Mouse (Mus musculus) splenic B cell, adult 2 months (primary cell): ENCODE results near the gene Lhfp.

Experiments used
- DNase-seq: peaks from one replicate; pipeline ENCODE4 v3.0.0-alpha.2; 2011; ENCODE audit warnings: low read depth, low spot score
- H3K27me3 ChIP-seq: 2 replicates; pipeline ENCODE4 v1.6.1; 2012; ENCODE audit warnings: mild to moderate bottlenecking, low read length, moderate library complexity, mixed read lengths; ENCODE audit not compliant: control insufficient read depth, poor library complexity, insufficient read depth, severe bottlenecking
- H3K36me3 ChIP-seq: 2 replicates; pipeline ENCODE4 v1.6.1; 2012; ENCODE audit warnings: mild to moderate bottlenecking, low read length, moderate library complexity, mixed read lengths; ENCODE audit not compliant: control insufficient read depth, poor library complexity, insufficient read depth, severe bottlenecking

Gene Lhfp

DNA sequence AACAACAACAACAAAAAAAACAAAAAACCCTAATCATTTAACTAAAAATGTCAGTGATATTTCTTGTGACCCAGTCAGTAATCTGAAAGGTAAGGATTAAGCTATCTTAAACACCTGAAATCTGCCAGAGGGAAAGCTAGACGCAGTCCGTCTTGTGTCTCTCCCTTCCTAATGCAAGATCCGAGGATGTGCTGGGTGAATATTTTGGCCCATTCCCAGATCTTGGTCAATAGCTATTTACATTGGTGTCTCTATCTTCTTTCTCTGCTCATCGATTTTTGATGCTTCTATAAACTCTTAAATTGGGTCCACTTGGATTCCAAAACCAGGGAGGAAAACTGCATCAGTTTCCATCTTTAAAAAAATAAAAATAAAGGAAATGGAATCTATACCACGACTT, 104.6 kb downstream of the Lhfp start:
- Histone ChIP-seq H3K36me3 (no peaks in the 10 kb centered on the region), H3K27me3 (no peaks in the 10 kb centered on the region)
- no peak for DNase-seq

- Histone ChIP-seq H3K36me3 (no peaks in the 10 kb centered on the region), H3K27me3 (no peaks in the 10 kb centered on the region)
- DNase-seq = no peak
These were observed 105.7 kb downstream of the Lhfp start for GRCm38 (mm10) chr3:53147001-53147400.

DNA sequence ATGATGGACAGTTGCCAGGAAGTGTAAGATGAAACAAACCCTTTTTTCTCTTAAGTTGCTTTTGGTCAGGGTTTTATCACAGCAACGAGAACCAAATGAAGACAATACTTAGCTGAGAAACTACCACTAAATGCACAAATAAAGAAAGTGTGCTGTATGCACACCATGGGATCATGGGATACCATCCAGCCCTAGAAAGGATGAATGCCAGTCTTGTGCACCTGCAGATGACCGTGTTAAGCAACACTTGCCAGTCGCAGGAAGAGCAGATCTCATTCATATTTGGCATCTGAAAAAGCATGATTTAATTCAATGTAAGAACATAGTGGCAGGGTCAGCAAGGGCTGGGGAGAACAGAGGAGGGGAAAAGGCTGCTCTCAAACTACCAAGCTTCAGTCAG, 107.4 kb downstream of the Lhfp start:
- Histone ChIP-seq H3K27me3 (no peaks in the 10 kb centered on the region), H3K36me3 (no peaks in the 10 kb centered on the region)
- no peak for DNase-seq

- H3K36me3 ChIP-seq = no peaks in the 10 kb centered on the region
- no peaks in the 10 kb centered on the region for H3K27me3 ChIP-seq
- no peak for DNase-seq
These were observed 108.4 kb downstream of the Lhfp start for GRCm38 (mm10) chr3:53149625-53150320.

- no peaks in the 10 kb centered on the region for H3K27me3 ChIP-seq
- no peak for DNase-seq
These were observed 109.8 kb downstream of the Lhfp start for GRCm38 (mm10) chr3:53151081-53151480.

GRCm38 (mm10) chr3:53151607-53152006, 110.3 kb downstream of the Lhfp start:
- no peaks in the 10 kb centered on the region for H3K27me3 ChIP-seq
- H3K36me3 ChIP-seq = no peaks in the 10 kb centered on the region
- DNase-seq = no peak

More at GRCm38 (mm10) chr3:53151081-53151480, 109.8 kb downstream of the Lhfp start:
- no peaks in the 10 kb centered on the region for H3K36me3 ChIP-seq

DNA sequence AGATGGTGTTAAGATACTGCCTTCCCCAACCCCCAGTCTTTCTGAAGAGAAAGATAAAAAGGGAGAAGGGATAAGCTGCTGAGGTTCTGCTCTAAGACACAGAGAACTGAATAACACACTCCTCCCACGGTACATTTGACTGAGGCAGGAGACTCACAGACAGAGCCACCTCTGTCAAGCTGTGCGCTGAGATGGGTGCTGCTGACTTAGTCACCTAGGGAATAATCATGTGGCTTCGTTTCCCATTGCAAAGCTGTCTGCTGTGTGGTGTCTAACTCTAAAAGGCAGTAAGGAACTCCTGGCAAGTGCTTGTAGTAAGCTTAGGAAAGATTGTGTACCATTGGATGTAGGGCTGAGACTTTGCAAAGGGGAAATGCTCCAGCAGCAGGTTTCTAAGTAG, 120.6 kb downstream of the Lhfp start:
- Histone ChIP-seq H3K36me3 (no peaks in the 10 kb centered on the region), H3K27me3 (no peaks in the 10 kb centered on the region)
- DNase-seq = no peak

DNA sequence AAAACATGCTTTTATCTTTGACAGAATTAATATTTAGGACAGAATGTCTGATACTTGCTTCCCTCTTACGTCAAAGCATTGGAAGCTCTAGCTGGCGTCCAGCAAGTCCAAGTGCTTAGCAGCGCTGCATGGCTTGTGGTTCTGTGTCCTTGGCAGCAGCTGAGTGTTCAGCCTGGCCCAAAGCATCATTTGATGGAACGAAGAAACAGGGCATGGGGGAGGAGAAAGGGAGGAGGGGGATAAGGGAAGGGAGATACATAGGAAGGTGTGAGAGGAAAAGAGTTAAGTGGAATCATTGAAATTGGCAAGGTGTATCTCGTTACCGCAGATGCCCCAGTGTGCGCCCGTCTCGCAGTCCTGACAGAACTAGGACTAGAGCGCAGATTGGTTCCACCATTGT, 124.0 kb downstream of the Lhfp start:
- DNase-seq = no peak

GRCm38 (mm10) chr3:53166001-53166400, 124.7 kb downstream of the Lhfp start:
- no peak for DNase-seq
- no peaks in the 10 kb centered on the region for H3K36me3 ChIP-seq
- H3K27me3 ChIP-seq = no peaks in the 10 kb centered on the region

More for the DNA sequence above, 124.0 kb downstream of the Lhfp start:
- no peaks in the 10 kb centered on the region for H3K36me3 ChIP-seq
- no peaks in the 10 kb centered on the region for H3K27me3 ChIP-seq

DNA sequence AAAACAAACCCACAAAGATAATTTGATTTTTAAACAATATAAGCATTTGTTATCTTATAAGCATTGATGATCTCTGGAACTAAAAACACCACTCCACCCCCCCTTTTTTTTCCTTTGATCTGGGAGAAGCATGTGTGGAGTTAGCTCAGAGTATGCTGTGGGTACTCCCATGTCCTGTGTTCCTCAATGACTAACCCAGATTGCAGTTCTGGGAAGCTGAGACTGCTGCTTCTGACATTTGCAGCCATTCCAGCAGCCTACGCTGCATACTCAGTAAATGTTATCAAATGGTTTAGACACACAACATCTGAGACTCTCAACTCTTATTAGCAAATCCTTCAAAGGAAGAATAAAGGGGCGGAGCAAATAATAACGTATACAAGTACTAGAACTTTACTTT, 128.2 kb downstream of the Lhfp start:
- H3K27me3 ChIP-seq = no peaks in the 10 kb centered on the region
- H3K36me3 ChIP-seq = no peaks in the 10 kb centered on the region
- no peak for DNase-seq

DNA sequence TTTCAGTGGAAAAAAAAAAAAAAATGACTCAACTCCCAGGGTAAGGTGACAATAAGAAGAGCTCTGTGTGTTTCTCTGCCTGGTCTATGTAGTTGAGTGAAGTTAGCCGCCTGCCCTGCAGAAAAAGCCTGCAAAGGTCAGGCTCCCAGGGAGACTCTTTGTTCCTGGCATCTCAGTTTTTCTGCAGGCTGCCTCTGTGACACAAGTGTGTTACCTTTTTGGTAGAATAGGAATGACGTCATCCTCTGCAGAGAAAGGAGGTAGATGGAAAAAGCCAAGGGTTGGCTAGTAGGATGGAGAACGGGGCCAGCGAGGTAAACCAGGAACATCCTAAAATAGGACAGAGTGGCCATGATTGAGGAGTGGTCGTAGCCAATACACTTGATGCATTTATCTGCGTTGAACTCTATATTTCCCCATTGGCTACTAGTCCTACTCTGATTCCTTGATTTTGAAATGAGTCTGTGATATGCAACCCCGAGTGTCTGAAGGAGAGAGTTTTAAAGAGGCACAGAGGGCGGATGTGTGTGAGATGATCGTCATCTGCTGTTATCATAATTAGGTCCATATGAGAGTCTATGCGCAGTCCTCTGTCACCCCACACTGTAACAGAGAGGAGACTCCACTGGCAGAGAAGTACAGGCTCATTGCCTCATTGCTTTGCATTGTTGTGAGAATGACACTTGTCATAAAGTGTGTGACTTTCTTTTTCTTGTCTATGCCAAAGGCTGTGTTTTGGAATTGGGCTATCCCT, 132.2 kb downstream of the Lhfp start:
- H3K27me3 ChIP-seq = no peaks in the 10 kb centered on the region

DNA sequence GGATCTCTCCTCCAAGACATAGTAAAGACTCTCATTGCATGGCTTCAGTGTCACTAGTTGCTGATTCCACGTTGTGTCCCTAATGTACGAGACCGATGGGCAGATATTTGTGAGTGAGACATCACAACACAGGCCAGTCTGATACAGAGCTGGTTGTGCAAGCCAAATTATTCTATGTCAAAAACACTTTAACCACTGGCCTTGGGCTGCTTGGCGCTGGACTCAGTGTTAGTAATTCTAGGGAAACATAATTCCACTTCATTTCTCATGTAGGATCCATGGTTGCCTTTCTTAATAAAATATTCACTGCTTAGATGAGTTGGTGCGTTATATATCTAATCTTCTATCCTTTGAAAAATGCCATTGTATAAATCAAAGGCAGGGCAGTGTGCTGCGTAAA, 138.6 kb downstream of the Lhfp start:
- DNase-seq = no peak
- Histone ChIP-seq H3K36me3 (no peaks in the 10 kb centered on the region), H3K27me3 (no peaks in the 10 kb centered on the region)

More for the DNA sequence above, 132.2 kb downstream of the Lhfp start:
- DNase-seq = no peak
- no peaks in the 10 kb centered on the region for H3K36me3 ChIP-seq

DNA sequence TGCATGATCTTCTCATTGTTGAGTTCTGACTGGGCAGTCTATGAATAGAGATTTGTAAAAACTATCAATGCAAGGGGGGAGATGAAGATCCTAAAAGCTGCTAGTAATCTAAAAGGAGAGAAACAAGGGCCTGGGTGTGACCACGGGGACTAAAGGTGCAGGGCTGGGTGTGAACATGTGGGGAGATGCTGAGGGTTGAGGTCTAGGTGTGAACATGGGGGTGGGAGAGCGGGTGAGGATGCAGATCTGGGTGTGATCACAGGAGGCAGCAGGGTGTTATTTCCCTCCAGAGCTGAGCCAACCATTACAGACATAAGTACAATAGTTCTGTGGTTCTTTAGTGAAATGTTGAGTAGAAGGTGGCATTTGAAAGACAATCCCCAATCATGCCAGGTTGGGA, 144.1 kb downstream of the Lhfp start:
- H3K36me3 ChIP-seq = no peaks in the 10 kb centered on the region
- DNase-seq = no peak
- H3K27me3 ChIP-seq = no peaks in the 10 kb centered on the region

- DNase-seq = no peak
- no peaks in the 10 kb centered on the region for H3K36me3 ChIP-seq
- H3K27me3 ChIP-seq = no peaks in the 10 kb centered on the region
These were observed 152.1 kb downstream of the Lhfp start for GRCm38 (mm10) chr3:53193441-53193840.

DNA sequence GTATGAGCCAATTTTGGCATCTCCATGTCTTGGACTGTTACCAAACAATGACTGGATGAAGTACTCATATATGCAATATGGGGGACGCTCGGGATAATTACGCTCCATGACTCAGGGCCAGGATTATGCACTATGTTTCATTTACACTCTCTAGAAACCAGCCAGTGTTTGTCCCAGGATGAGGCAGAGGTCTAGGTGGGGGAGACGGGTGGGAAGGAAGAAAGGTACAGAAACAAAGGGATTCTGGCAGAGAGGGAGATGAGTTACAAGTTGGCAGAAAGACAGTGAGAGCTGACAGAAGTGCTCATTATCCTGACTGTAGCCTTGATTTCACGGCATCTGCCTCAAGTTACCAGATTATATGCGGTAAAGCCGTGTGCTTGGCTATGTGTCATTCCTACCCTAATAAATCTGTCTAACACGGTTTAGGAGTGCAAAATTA, 154.4 kb downstream of the Lhfp start:
- DNase-seq = no peak
- Histone ChIP-seq H3K27me3 (no peaks in the 10 kb centered on the region), H3K36me3 (no peaks in the 10 kb centered on the region)
